Mouse (Mus musculus): ENCODE results near the gene Atp2c2. TPM values are rescaled to one million over a fixed set of nuclear protein-coding genes. Genes with fewer than 3 reads are reported as not detected.

Atp2c2 gene
- polyA plus RNA-seq, 1 experiment from 2014 or later = 3.7 TPM

GRCm38 (mm10) chr8:119798965-119799264, 99.1 kb downstream of the Atp2c2 start:
- Histone ChIP-seq H3K9me3 (ENCODE audit: control insufficient read depth, low read depth, low read length) (no peaks in the 10 kb centered on the region), H3K27me3 (ENCODE audit: control insufficient read depth, insufficient read depth, low read length) (no peaks in the 10 kb centered on the region), H3K36me3 (ENCODE audit: control insufficient read depth, insufficient read depth, low read length) (no peaks in the 10 kb centered on the region), H3K4me3 (ENCODE audit: low read depth, low read length) (no peak overlapping the region), H3K27ac (ENCODE audit: low read length) (no peak overlapping the region), H3K4me1 (ENCODE audit: control insufficient read depth, insufficient read depth, low read length) (peaks cover 11% of the 10 kb centered on the region), H3K9ac (replicated peaks; ENCODE audit: low read depth, low read length) (no peak overlapping the region), H3K4me2 (replicated peaks; ENCODE audit: low read depth, low read length) (peak overlapping the region; percentile 30; the same call in 1 of the 2 replicates)
- ATAC-seq (ENCODE audit: insufficient number of reproducible peaks, insufficient read depth, low FRiP score, low read depth) = no peak
- WGBS = 65% methylated on average over 2 of the region's 2 CpGs

- 9% methylated on average over 4 of the region's 4 CpGs for WGBS
- Histone ChIP-seq H3K27me3 (ENCODE audit: control insufficient read depth, insufficient read depth, low read length) (no peaks in the 10 kb centered on the region), H3K4me3 (ENCODE audit: low read depth, low read length) (no peak overlapping the region), H3K9me3 (ENCODE audit: control insufficient read depth, low read depth, low read length) (no peaks in the 10 kb centered on the region), H3K27ac (ENCODE audit: low read length) (no peak overlapping the region), H3K36me3 (ENCODE audit: control insufficient read depth, insufficient read depth, low read length) (no peaks in the 10 kb centered on the region), H3K4me1 (ENCODE audit: control insufficient read depth, insufficient read depth, low read length) (peaks cover 11% of the 10 kb centered on the region), H3K9ac (replicated peaks; ENCODE audit: low read depth, low read length) (no peak overlapping the region), H3K4me2 (replicated peaks; ENCODE audit: low read depth, low read length) (no peak overlapping the region)
- ATAC-seq (ENCODE audit: insufficient number of reproducible peaks, insufficient read depth, low FRiP score, low read depth) = no peak
These were observed 101.4 kb downstream of the Atp2c2 start for GRCm38 (mm10) chr8:119801168-119801567.

GRCm38 (mm10) chr8:119802592-119802991, 102.8 kb downstream of the Atp2c2 start:
- Histone ChIP-seq H3K27ac (ENCODE audit: low read length) (no peak overlapping the region), H3K36me3 (ENCODE audit: control insufficient read depth, insufficient read depth, low read length) (no peaks in the 10 kb centered on the region; the same call in 1 of the 2 replicates), H3K9ac (replicated peaks; ENCODE audit: low read depth, low read length) (no peak overlapping the region), H3K27me3 (ENCODE audit: control insufficient read depth, insufficient read depth, low read length) (no peaks in the 10 kb centered on the region), H3K4me2 (replicated peaks; ENCODE audit: low read depth, low read length) (no peak overlapping the region), H3K4me3 (ENCODE audit: low read depth, low read length) (no peak overlapping the region), H3K4me1 (ENCODE audit: control insufficient read depth, insufficient read depth, low read length) (peaks cover 11% of the 10 kb centered on the region), H3K9me3 (ENCODE audit: control insufficient read depth, low read depth, low read length) (no peaks in the 10 kb centered on the region)
- no peak for ATAC-seq (ENCODE audit: insufficient number of reproducible peaks, insufficient read depth, low FRiP score, low read depth)
- WGBS = 90% methylated on average over 1 of the region's 1 CpGs

GRCm38 (mm10) chr8:119805275-119805674, 105.5 kb downstream of the Atp2c2 start:
- Histone ChIP-seq H3K4me3 (ENCODE audit: low read depth, low read length) (no peak overlapping the region), H3K4me2 (replicated peaks; ENCODE audit: low read depth, low read length) (no peak overlapping the region), H3K9me3 (ENCODE audit: control insufficient read depth, low read depth, low read length) (no peaks in the 10 kb centered on the region), H3K9ac (replicated peaks; ENCODE audit: low read depth, low read length) (no peak overlapping the region; the same call in 1 of the 2 replicates), H3K27me3 (ENCODE audit: control insufficient read depth, insufficient read depth, low read length) (no peaks in the 10 kb centered on the region), H3K4me1 (ENCODE audit: control insufficient read depth, insufficient read depth, low read length) (no peaks in the 10 kb centered on the region; the same call in 1 of the 2 replicates), H3K27ac (ENCODE audit: low read length) (no peak overlapping the region), H3K36me3 (ENCODE audit: control insufficient read depth, insufficient read depth, low read length) (peaks cover 5% of the 10 kb centered on the region; the same call in 1 of the 2 replicates)
- 64% methylated on average over 8 of the region's 8 CpGs for WGBS
- no peak for ATAC-seq (ENCODE audit: insufficient number of reproducible peaks, insufficient read depth, low FRiP score, low read depth)

GRCm38 (mm10) chr8:119806422-119807263, 106.8 kb downstream of the Atp2c2 start:
- peak; percentile 38; the same call in 1 of the 2 replicates for ATAC-seq (ENCODE audit: insufficient number of reproducible peaks, insufficient read depth, low FRiP score, low read depth)
- Histone ChIP-seq H3K27me3 (ENCODE audit: control insufficient read depth, insufficient read depth, low read length) (no peaks in the 10 kb centered on the region), H3K36me3 (ENCODE audit: control insufficient read depth, insufficient read depth, low read length) (peaks cover 5% of the 10 kb centered on the region; the same call in 1 of the 2 replicates), H3K4me2 (replicated peaks; ENCODE audit: low read depth, low read length) (no peak overlapping the region), H3K4me3 (ENCODE audit: low read depth, low read length) (no peak overlapping the region), H3K9me3 (ENCODE audit: control insufficient read depth, low read depth, low read length) (no peaks in the 10 kb centered on the region), H3K4me1 (ENCODE audit: control insufficient read depth, insufficient read depth, low read length) (peaks cover 4% of the 10 kb centered on the region), H3K9ac (replicated peaks; ENCODE audit: low read depth, low read length) (no peak overlapping the region), H3K27ac (ENCODE audit: low read length) (no peak overlapping the region)
- 71% methylated on average over 14 of the region's 14 CpGs for WGBS

Other genes with a start within 250 kb of the Atp2c2 start
- gene Slc38a8, start 198.3 kb upstream of the Atp2c2 start, polyA plus RNA-seq (2014; fragmentation: Nextera tagmentation; extraction: Ambion mirVana) = 0.13 TPM in 1 of 2 replicates, not detected in the other
- 115 and 126 TPM in 2 replicates for gene Mbtps1, start 141.3 kb upstream of the Atp2c2 start, polyA plus RNA-seq (2014; fragmentation: Nextera tagmentation; extraction: Ambion mirVana)
- gene Hsdl1, start 124.8 kb upstream of the Atp2c2 start, polyA plus RNA-seq (2014; fragmentation: Nextera tagmentation; extraction: Ambion mirVana) = 35.7 and 37.3 TPM in 2 replicates
- 0.19 TPM in 1 of 2 replicates, not detected in the other for gene Dnaaf1, start 124.8 kb upstream of the Atp2c2 start, polyA plus RNA-seq (2014; fragmentation: Nextera tagmentation; extraction: Ambion mirVana)
- gene Taf1c, start 94.8 kb upstream of the Atp2c2 start, polyA plus RNA-seq (2014; fragmentation: Nextera tagmentation; extraction: Ambion mirVana) = 10.5 and 11.4 TPM in 2 replicates
- gene Adad2, start 87.3 kb upstream of the Atp2c2 start, polyA plus RNA-seq (2014; fragmentation: Nextera tagmentation; extraction: Ambion mirVana) = not detected in 2 replicates
- gene Kcng4, start 64.3 kb upstream of the Atp2c2 start, polyA plus RNA-seq (2014; fragmentation: Nextera tagmentation; extraction: Ambion mirVana) = 0.23 and 0.31 TPM in 2 replicates
- 12.6 and 13.3 TPM in 2 replicates for gene Wfdc1, start 33.6 kb upstream of the Atp2c2 start, polyA plus RNA-seq (2014; fragmentation: Nextera tagmentation; extraction: Ambion mirVana)
- 10.4 and 11.7 TPM in 2 replicates for gene Tldc1, start 78.4 kb downstream of the Atp2c2 start, polyA plus RNA-seq (2014; fragmentation: Nextera tagmentation; extraction: Ambion mirVana)
- 340 and 436 TPM in 2 replicates for gene Cotl1, start 140.5 kb downstream of the Atp2c2 start, polyA plus RNA-seq (2014; fragmentation: Nextera tagmentation; extraction: Ambion mirVana)
- gene Klhl36, start 162.3 kb downstream of the Atp2c2 start, polyA plus RNA-seq (2014; fragmentation: Nextera tagmentation; extraction: Ambion mirVana) = 11.2 and 15.6 TPM in 2 replicates
- gene Usp10, start 210.4 kb downstream of the Atp2c2 start, polyA plus RNA-seq (2014; fragmentation: Nextera tagmentation; extraction: Ambion mirVana) = 110 and 114 TPM in 2 replicates
- 6.2 and 11.4 TPM in 2 replicates for gene Gm20388, start 210.8 kb downstream of the Atp2c2 start, polyA plus RNA-seq (2014; fragmentation: Nextera tagmentation; extraction: Ambion mirVana)

Data from stomach, embryonic 14.5 days (tissue).